Mouse (Mus musculus) MEL (cell line): ENCODE measurements around the gene Gm45021. TPM values are rescaled to one million over a fixed set of nuclear protein-coding genes. Genes with fewer than 3 reads are reported as not detected.

ENCODE experiments used
- DNase-seq: peaks from one replicate; pipeline ENCODE4 v3.0.0; 2011; ENCODE audit warnings: low read depth, low spot score
- H3K27ac ChIP-seq: 2 replicates; pipeline ENCODE4 v1.5.1; 2012; ENCODE audit warnings: low read depth, mild to moderate bottlenecking, control low read depth, low read length, moderate library complexity; ENCODE audit not compliant: control insufficient read depth
- H3K27me3 ChIP-seq, 2 experiments: fragments of 150-350 bp in 1 of 2; sonication (generic) in 1 of 2; 2 replicates each; pipeline ENCODE4 v1.6.1; 2012; ENCODE audit warnings: low read length in 2 of 2, mild to moderate bottlenecking in 2 of 2, improper control_type of control experiment in 1 of 2, moderate library complexity in 1 of 2; ENCODE audit not compliant: insufficient read depth in 2 of 2, control insufficient read depth in 1 of 2
- H3K36me3 ChIP-seq, 2 experiments: 2 replicates each; pipeline ENCODE4 v1.6.1; 2012 to 2014; ENCODE audit warnings: low read length in 2 of 2, improper control_type of control experiment in 1 of 2, inconsistent platforms in 1 of 2, mild to moderate bottlenecking in 1 of 2; ENCODE audit not compliant: insufficient read depth in 2 of 2, control insufficient read depth in 1 of 2
- H3K4me1 ChIP-seq, 2 experiments: fragments of 150-350 bp in 1 of 2; sonication (generic) in 1 of 2; 2 replicates each; pipeline ENCODE4 v1.6.1; 2012; ENCODE audit warnings: low read length in 2 of 2, improper control_type of control experiment in 1 of 2, mild to moderate bottlenecking in 1 of 2; ENCODE audit not compliant: insufficient read depth in 2 of 2, control insufficient read depth in 1 of 2
- H3K4me3 ChIP-seq, 2 experiments: fragments of 150-350 bp in 1 of 2; sonication (generic) in 1 of 2; 2 replicates each; pipeline ENCODE4 v1.5.1; 2012; ENCODE audit warnings: low read depth in 2 of 2, low read length in 2 of 2, mild to moderate bottlenecking in 2 of 2, moderate library complexity in 2 of 2, control low read depth in 1 of 2, improper control_type of control experiment in 1 of 2; ENCODE audit not compliant: control insufficient read depth in 1 of 2, insufficient read depth in 1 of 2
- H3K79me2 ChIP-seq: 2 replicates; pipeline ENCODE4 v1.6.1; 2012; ENCODE audit warnings: mild to moderate bottlenecking, low read length, moderate library complexity; ENCODE audit not compliant: control insufficient read depth, poor library complexity, insufficient read depth
- H3K9ac ChIP-seq: 2 replicates; pipeline ENCODE4 v1.6.1; 2012; ENCODE audit warnings: low read depth, mild to moderate bottlenecking, control low read depth, low read length, moderate library complexity; ENCODE audit not compliant: control insufficient read depth, poor library complexity, severe bottlenecking
- H3K9me3 ChIP-seq: fragments of 150-350 bp; sonication (generic); replicated peaks from 2 replicates; pipeline ENCODE4 v1.6.1; 2012; ENCODE audit warnings: mild to moderate bottlenecking, low read length, improper control_type of control experiment, moderate library complexity; ENCODE audit not compliant: insufficient read depth
- BHLHE40 ChIP-seq: IDR thresholded peaks from 2 replicates; pipeline ENCODE4 v1.6.1; 2012; ENCODE audit warnings: low read depth, mild to moderate bottlenecking, inconsistent platforms, low read length, improper control_type of control experiment, borderline replicate concordance
- CTCF ChIP-seq, 3 experiments: IDR thresholded peaks in 2 of 3; conservative IDR thresholded peaks in 1 of 3; 2 replicates each; pipeline ENCODE4 v1.5.1; 2011 to 2012; ENCODE audit warnings: low read length in 3 of 3, low read depth in 2 of 3, mild to moderate bottlenecking in 2 of 3, improper control_type of control experiment in 1 of 3, inconsistent platforms in 1 of 3, mixed read lengths in 1 of 3, moderate library complexity in 1 of 3; ENCODE audit not compliant: control insufficient read depth in 1 of 3, insufficient read depth in 1 of 3, poor library complexity in 1 of 3, severe bottlenecking in 1 of 3
- ETS1 ChIP-seq: IDR thresholded peaks from 2 replicates; pipeline ENCODE4 v1.6.1; 2012; ENCODE audit warnings: low read depth, mild to moderate bottlenecking, inconsistent platforms, low read length, improper control_type of control experiment, moderate library complexity
- GATA1 ChIP-seq: IDR thresholded peaks from 2 replicates; pipeline ENCODE4 v1.6.1; 2011; ENCODE audit warnings: low read depth, low read length, improper control_type of control experiment
- MAFK ChIP-seq: IDR thresholded peaks from 2 replicates; pipeline ENCODE4 v1.6.1; 2011; ENCODE audit warnings: low read depth, mild to moderate bottlenecking, low read length, improper control_type of control experiment, borderline replicate concordance
- MAX ChIP-seq: IDR thresholded peaks from 2 replicates; pipeline ENCODE4 v1.6.1; 2011; ENCODE audit warnings: low read length, improper control_type of control experiment
- MEF2A ChIP-seq: IDR thresholded peaks from 2 replicates; pipeline ENCODE4 v1.6.1; 2014; ENCODE audit warnings: low read depth, mild to moderate bottlenecking, inconsistent platforms, low read length, improper control_type of control experiment; ENCODE audit not compliant: poor library complexity, insufficient replicate concordance, severe bottlenecking; ENCODE audit errors: extremely low read depth
- MYC ChIP-seq: IDR thresholded peaks from 2 replicates; pipeline ENCODE4 v1.6.1; 2011; ENCODE audit warnings: low read depth, mild to moderate bottlenecking, low read length, improper control_type of control experiment, moderate library complexity
- NRF1 ChIP-seq: IDR thresholded peaks from 2 replicates; pipeline ENCODE4 v1.6.1; 2014; ENCODE audit warnings: low read depth, mild to moderate bottlenecking, inconsistent platforms, low read length, improper control_type of control experiment, moderate library complexity; ENCODE audit not compliant: poor library complexity, insufficient read depth, severe bottlenecking
- POLR2AphosphoS2 ChIP-seq: IDR thresholded peaks from 2 replicates; pipeline ENCODE4 v1.6.1; 2011; ENCODE audit warnings: low read length, improper control_type of control experiment
- POLR2AphosphoS5 ChIP-seq: IDR thresholded peaks from 2 replicates; pipeline ENCODE4 v1.6.1; 2012; ENCODE audit warnings: low read depth, borderline replicate concordance, mild to moderate bottlenecking, inconsistent platforms, low read length, moderate library complexity, mixed read lengths
- RCOR1 ChIP-seq: IDR thresholded peaks from 2 replicates; pipeline ENCODE4 v1.6.1; 2012; ENCODE audit warnings: low read depth, mild to moderate bottlenecking, inconsistent platforms, low read length, improper control_type of control experiment
- SIN3A ChIP-seq: IDR thresholded peaks from 2 replicates; pipeline ENCODE4 v1.6.1; 2012; ENCODE audit warnings: low read length, improper control_type of control experiment, inconsistent platforms
- SMC3 ChIP-seq: IDR thresholded peaks from 2 replicates; pipeline ENCODE4 v1.6.1; 2011; ENCODE audit warnings: low read depth, low read length, improper control_type of control experiment
- TBP ChIP-seq: IDR thresholded peaks from 2 replicates; pipeline ENCODE4 v1.8.0; 2011; ENCODE audit warnings: low read depth, low read length, improper control_type of control experiment
- TCF12 ChIP-seq: IDR thresholded peaks from 2 replicates; pipeline ENCODE4 v1.6.1; 2014; ENCODE audit warnings: low read depth, mild to moderate bottlenecking, inconsistent platforms, low read length, improper control_type of control experiment, moderate library complexity
- UBTF ChIP-seq: IDR thresholded peaks from 2 replicates; pipeline ENCODE4 v1.6.1; 2012; ENCODE audit warnings: low read depth, mild to moderate bottlenecking, inconsistent platforms, low read length, improper control_type of control experiment, moderate library complexity, borderline replicate concordance; ENCODE audit not compliant: insufficient read depth
- USF2 ChIP-seq, 2 experiments: IDR thresholded peaks; 2 replicates each; pipeline ENCODE4 v1.6.1; 2011 to 2012; ENCODE audit warnings: improper control_type of control experiment in 2 of 2, low read length in 2 of 2, borderline replicate concordance in 1 of 2, inconsistent platforms in 1 of 2, low read depth in 1 of 2, mild to moderate bottlenecking in 1 of 2; ENCODE audit not compliant: insufficient read depth in 1 of 2
- ZMIZ1 ChIP-seq: IDR thresholded peaks from 2 replicates; pipeline ENCODE4 v1.6.1; 2012; ENCODE audit warnings: low read depth, mild to moderate bottlenecking, inconsistent platforms, low read length, improper control_type of control experiment, moderate library complexity
- ZNF384 ChIP-seq: IDR thresholded peaks from 2 replicates; pipeline ENCODE4 v1.6.1; 2012; ENCODE audit warnings: low read depth, mild to moderate bottlenecking, inconsistent platforms, low read length, improper control_type of control experiment
- polyA plus RNA-seq, 2 experiments: library from polyadenylated mRNA; stranded (reverse) in 1 of 2; unstranded in 1 of 2; fragments of >175 nt in 1 of 2; fragments of >200 nt in 1 of 2; gene quantifications; 2 replicates each; pipeline versions ENCODE4 v1.2.1 to v1.2.4; 2012; ENCODE audit warnings: low replicate concordance in 2 of 2, low read depth in 1 of 2; ENCODE audit not compliant: insufficient read length in 2 of 2, insufficient read depth in 1 of 2, missing spikeins in 1 of 2
- total RNA-seq: library from RNA; depleted of rRNA; stranded (reverse); fragments of 300-350 nt; gene quantifications from 2 replicates; pipeline ENCODE4 v1.2.3, GENCODE M21; 2012

Gene Gm45021
- total and polyA plus RNA-seq, 3 experiments, result not detected

GRCm38 (mm10) chr6:48623460-48623859, 34.0 kb downstream of the Gm45021 start:
- H3K9me3 ChIP-seq, result no peaks in the 10 kb centered on the region
- H3K36me3 ChIP-seq, result no peaks in the 10 kb centered on the region
- DNase-seq, result no peak
- H3K9ac ChIP-seq, result no peak overlapping the region
- H3K27me3 ChIP-seq, result no peaks in the 10 kb centered on the region
- H3K27ac ChIP-seq, result no peak overlapping the region
- H3K4me3 ChIP-seq, result no peak overlapping the region
- H3K4me1 ChIP-seq, result no peaks in the 10 kb centered on the region
- no peak for TF ChIP-seq UBTF
- no peak for TF ChIP-seq MEF2A
- no peak for TF ChIP-seq TBP
- TF ChIP-seq POLR2AphosphoS5, result no peak
- no peak for TF ChIP-seq ZMIZ1
- TF ChIP-seq SMC3, result no peak
- no peaks in the 10 kb centered on the region for H3K79me2 ChIP-seq

GRCm38 (mm10) chr6:48626464-48626863, 37.1 kb downstream of the Gm45021 start, which contains the start of gene AI854703:
Gene AI854703 (plus strand): TSS chr6:48626764.
- Histone ChIP-seq H3K27ac (no peak within 1 kb of the TSS), H3K9me3 (no peaks in the 10 kb centered on the region), H3K4me1 (no peaks in the 10 kb centered on the region), H3K9ac (no peak within 1 kb of the TSS), H3K79me2 (no peaks in the 10 kb centered on the region), H3K4me3 (no peak within 1 kb of the TSS), H3K36me3 (no peaks in the 10 kb centered on the region), H3K27me3 (no peaks in the 10 kb centered on the region)
- TF ChIP-seq MEF2A, result no peak
- TF ChIP-seq MAFK, result no peak
- no peak for TF ChIP-seq BHLHE40
- TF ChIP-seq POLR2AphosphoS2, result no peak
- no peak for TF ChIP-seq NRF1
- no peak for TF ChIP-seq MYC
- no peak for TF ChIP-seq CTCF (IDR thresholded peaks at IDR 0.05 in 2 of 3, conservative IDR thresholded peaks at IDR 0.05 in 1 of 3; ENCODE audit: control insufficient read depth in 1 of 3, insufficient read depth in 1 of 3, low read depth in 2 of 3, low read length in 3 of 3, poor library complexity in 1 of 3, severe bottlenecking in 1 of 3)
- no peak for TF ChIP-seq SIN3A
- TF ChIP-seq USF2 (IDR thresholded peaks at IDR 0.05; ENCODE audit: borderline replicate concordance in 1 of 2, insufficient read depth in 1 of 2, low read depth in 1 of 2, low read length in 2 of 2), result no peak
- TF ChIP-seq MAX, result no peak
- no peak for TF ChIP-seq RCOR1
- TF ChIP-seq ETS1, result no peak
- TF ChIP-seq TCF12, result no peak
- no peak for TF ChIP-seq GATA1
- TF ChIP-seq UBTF, result no peak
- no peak for TF ChIP-seq ZNF384
- DNase-seq, result no peak
